Mouse (Mus musculus) heart, postnatal 10 days (tissue): ENCODE measurements around the gene Golga5. TPM values are rescaled to one million over a fixed set of nuclear protein-coding genes. Genes with fewer than 3 reads are reported as not detected.

ENCODE experiments used
- total RNA-seq, 2 experiments: library from RNA; stranded (reverse); gene quantifications; 2 replicates each; pipeline ENCODE4 v1.2.3; 2021

Gene Golga5
- total RNA-seq, 2 experiments from 2014 or later: 24.5 to 25.9 TPM

Other genes with a start within 250 kb of the Golga5 start
- gene Rin3, start 186.1 kb upstream of the Golga5 start, total RNA-seq: 10 to 100 TPM; 21.2 to 27.4 TPM
- gene Lgmn, start 29.3 kb upstream of the Golga5 start, total RNA-seq: 10 to 100 TPM; 93.2 to 94.9 TPM
- not detected for gene Chga, start 85.8 kb downstream of the Golga5 start, total RNA-seq
- gene Itpk1, start 235.8 kb downstream of the Golga5 start, total RNA-seq: 10 to 100 TPM in 1 of 2 experiments, 1 to 10 TPM in 1; 9.6 to 11.2 TPM